Mouse (Mus musculus) G1E-ER4 (cell line): ENCODE measurements around the gene Prr19. TPM values are rescaled to one million over a fixed set of nuclear protein-coding genes. Genes with fewer than 3 reads are reported as not detected.

Experiments used
- GATA1 ChIP-seq: IDR thresholded peaks from one replicate; pipeline ENCODE4 v1.8.0; 2012; ENCODE audit warnings: low read length, inconsistent platforms
- polyA plus RNA-seq: library from polyadenylated mRNA; stranded (reverse); fragments of >175 nt; gene quantifications from 2 replicates; pipeline ENCODE4 v1.2.3, GENCODE M21; 2012

Gene Prr19
- polyA plus RNA-seq, 1 experiment, result not detected

DNA sequence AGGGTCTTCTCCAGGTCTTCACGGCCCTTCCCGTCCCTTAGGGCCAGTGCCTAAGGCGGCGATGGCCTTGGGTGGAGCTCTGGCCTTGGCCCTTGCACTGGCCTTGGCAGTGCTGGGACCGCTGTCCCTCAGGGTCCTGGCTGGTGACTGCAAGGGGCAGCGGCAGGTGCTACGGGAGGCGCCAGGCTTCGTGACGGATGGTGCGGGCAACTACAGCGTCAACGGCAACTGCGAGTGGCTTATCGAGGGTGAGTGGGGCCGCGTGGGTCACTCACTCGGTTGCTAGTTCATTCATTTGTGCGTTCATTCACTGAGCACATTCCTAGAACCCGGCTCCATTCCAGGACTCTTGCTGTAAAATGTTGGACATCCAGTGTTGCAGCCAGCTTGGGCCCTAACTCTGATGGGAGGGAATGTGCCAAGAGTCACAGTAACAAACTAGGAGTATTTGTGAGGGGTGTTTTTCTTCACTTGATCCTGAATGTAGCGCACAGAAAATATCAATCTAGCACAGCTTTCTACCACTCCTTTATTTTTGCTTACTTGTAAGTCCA is 16.3 kb downstream of the Prr19 start:
- no peak for TF ChIP-seq GATA1

- TF ChIP-seq GATA1, result no peak
Observed at GRCm38 (mm10) chr7:25322058-25322484, 20.9 kb downstream of the Prr19 start.

DNA sequence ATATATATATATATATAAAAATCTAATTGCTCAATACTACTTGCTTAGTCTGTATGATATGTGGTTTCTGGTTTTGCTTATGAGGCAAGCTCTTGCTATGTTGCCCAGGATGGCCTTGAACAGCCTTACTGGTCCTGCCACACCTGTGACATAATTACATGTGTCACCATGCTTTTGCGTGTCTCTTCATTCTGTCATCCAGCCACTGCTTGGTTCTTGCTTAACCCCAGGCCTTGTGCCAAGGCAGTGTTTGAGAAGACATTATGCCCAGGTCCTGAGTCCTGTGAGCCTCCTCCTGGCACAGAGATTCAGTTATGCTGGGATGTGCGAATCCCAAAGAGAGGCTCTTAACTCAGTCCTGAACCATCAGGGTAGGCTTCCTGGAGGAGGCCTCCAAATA is 22.0 kb downstream of the Prr19 start:
- no peak for TF ChIP-seq GATA1

DNA sequence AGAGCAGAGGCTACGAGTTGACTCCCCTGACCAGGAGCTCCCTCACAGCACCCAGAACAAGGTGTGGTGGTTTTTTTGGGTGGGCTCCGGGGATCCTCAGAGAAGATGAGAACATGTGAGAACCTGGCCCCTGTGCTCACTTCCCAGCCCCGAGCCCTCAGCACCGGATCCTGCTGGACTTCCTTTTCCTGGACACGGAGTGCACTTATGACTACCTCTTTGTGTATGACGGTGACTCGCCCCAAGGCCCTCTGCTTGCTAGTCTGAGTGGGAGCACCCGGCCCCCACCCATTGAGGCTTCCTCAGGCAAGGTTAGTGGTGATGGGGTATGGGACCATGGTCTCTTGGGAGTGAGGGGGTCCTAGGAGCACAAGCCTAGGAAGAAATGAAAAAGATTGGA is 25.0 kb downstream of the Prr19 start:
- no peak for TF ChIP-seq GATA1

DNA sequence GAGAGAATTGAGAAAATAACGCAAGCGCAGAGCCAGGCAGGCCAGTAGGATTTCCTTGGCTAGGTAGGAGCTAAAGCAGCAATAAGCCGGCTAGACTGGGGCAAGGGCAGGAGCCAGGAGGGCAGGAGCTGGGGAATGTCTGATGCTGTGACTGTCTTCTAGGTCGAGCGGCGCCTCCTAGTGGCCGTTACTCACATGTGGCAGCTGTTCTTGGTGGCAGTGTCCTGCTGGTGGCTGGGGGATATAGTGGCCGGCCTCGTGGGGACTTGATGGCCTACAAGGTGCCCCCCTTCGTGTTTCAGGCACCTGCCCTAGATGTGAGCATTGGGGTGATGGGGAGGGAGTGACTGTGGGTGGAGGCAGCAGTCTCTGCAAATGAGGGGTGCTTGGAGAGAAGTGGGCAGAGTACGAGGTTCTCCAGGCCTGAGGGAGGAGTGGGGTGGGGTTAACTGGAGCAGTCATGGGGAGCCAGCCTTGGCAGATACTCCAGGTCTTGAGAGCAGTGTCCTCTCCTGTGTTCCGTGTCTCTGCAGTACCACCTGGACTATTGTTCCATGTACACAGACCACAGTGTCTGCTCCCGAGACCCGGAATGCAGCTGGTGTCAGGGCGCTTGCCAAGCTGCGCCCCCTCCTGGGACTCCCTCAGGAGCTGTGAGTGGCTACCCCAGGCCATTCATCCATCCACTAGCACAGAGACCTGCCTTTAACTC is 32.5 kb downstream of the Prr19 start:
- TF ChIP-seq GATA1, result no peak

DNA sequence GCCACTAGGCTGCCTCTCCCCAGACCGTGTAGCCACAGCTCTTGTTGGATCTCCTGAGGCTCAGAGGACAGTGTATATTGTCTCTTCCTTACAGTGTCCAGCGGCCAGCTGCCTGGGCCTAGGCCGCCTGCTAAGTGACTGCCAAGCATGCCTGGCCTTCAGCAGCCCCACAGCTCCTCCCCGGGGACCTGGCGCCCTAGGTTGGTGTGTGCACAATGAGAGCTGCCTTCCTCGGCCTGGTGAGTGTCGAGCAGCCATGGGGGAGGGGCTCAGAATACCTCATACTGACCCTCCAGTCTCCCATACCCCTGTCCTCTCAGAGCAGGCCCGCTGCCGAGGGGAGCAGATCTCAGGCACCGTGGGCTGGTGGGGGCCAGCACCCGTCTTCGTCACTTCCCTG is 33.3 kb downstream of the Prr19 start:
- TF ChIP-seq GATA1, result no peak

DNA sequence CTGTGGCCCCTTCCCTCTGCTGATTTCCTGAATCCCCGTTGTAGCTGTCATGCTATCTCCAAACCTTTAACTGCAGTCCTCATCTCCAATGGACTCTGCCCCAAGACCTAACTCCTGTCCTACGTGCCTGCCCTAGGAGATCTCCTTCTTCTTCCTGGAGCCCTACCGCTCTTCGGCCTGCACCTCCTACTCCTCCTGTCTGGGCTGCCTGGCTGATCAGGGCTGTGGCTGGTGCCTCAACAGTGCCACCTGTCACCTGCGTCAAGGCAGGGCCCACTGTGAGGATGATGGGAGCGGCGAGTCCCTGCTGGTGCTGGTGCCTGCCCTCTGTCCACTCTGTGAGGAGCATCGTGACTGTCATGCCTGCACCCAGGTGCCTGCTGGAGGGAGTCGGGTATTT is 38.1 kb downstream of the Prr19 start:
- TF ChIP-seq GATA1, result no peak

DNA sequence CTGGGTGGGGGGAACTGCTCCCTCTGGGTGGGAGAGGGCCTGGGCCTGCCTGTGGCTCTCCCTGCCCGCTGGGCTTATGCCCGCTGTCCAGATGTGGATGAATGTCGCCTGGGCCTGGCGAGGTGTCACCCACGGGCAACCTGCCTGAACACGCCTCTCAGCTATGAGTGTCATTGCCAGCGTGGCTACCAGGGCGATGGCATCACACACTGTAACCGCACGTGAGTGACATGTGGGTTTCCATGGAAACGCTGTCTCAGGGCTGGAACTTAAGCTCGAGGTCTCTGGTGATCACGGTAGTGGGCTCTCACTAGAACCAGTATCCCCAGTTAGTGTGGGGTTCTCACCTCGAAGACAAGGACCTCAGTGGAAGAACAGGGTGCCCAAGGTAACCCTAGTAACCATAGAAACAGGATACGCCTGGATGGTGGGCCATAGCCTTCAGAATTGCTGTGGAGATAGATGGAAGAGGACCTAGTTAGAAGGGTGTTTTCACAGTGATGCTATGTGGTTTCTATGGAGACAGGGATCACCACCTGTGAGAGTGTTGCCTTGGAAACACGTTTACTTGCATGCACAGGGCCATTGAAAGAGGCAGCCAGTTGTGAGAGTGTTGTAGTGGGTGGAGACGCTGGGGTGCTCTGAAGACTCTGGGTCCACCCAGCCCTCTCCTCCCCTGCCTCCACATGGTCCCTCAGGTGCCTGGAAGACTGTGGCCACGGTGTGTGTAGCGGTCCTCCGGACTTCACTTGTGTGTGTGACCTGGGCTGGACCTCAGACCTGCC is 40.0 kb downstream of the Prr19 start:
- no peak for TF ChIP-seq GATA1

GRCm38 (mm10) chr7:25348861-25349260 is 47.6 kb downstream of the Prr19 start:
- no peak for TF ChIP-seq GATA1

Other genes with a start within 250 kb of the Prr19 start
- 137 and 175 TPM in 2 replicates for gene Grik5, start 229.1 kb upstream of the Prr19 start, polyA plus RNA-seq
- gene Zfp574, start 228.8 kb upstream of the Prr19 start, polyA plus RNA-seq, result 70.8 and 77.5 TPM in 2 replicates
- gene Pou2f2, start 121.7 kb upstream of the Prr19 start, polyA plus RNA-seq, result 0.38 and 0.41 TPM in 2 replicates
- gene Dedd2, start 80.8 kb upstream of the Prr19 start, polyA plus RNA-seq, result 81.6 and 102 TPM in 2 replicates
- 56.1 and 57.4 TPM in 2 replicates for gene Zfp526, start 80.0 kb upstream of the Prr19 start, polyA plus RNA-seq
- gene Gsk3a, start 63.6 kb upstream of the Prr19 start, polyA plus RNA-seq, result 169 and 188 TPM in 2 replicates
- gene Erf, start 50.6 kb upstream of the Prr19 start, polyA plus RNA-seq, result 136 and 176 TPM in 2 replicates
- 729 and 741 TPM in 2 replicates for gene Cic, start 33.7 kb upstream of the Prr19 start, polyA plus RNA-seq
- gene Pafah1b3, start 3.4 kb upstream of the Prr19 start, polyA plus RNA-seq, result 119 and 158 TPM in 2 replicates
- 0.06 TPM in 1 of 2 replicates, not detected in the other for gene Tmem145, start 4.7 kb downstream of the Prr19 start, polyA plus RNA-seq
- gene Megf8, start 15.8 kb downstream of the Prr19 start, polyA plus RNA-seq, result 34.5 and 36.9 TPM in 2 replicates
- not detected in 2 replicates for gene Cnfn, start 68.3 kb downstream of the Prr19 start, polyA plus RNA-seq
- 14.8 and 17.6 TPM in 2 replicates for gene Lipe, start 97.3 kb downstream of the Prr19 start, polyA plus RNA-seq
- not detected in 2 replicates for gene Cxcl17, start 111.5 kb downstream of the Prr19 start, polyA plus RNA-seq
- gene Ceacam1, start 176.2 kb downstream of the Prr19 start, polyA plus RNA-seq, result not detected in 2 replicates
- not detected in 2 replicates for gene Ceacam2, start 238.4 kb downstream of the Prr19 start, polyA plus RNA-seq